Mouse (Mus musculus): ENCODE results near the gene Angptl8.

The Angptl8 gene

GRCm38 (mm10) chr9:21816716-21817305, 18.5 kb upstream of the Angptl8 start:
- DNase-seq (ENCODE audit: low read depth, low spot score), result no peak

GRCm38 (mm10) chr9:21818125-21818524, 17.2 kb upstream of the Angptl8 start:
- peak; percentile 37 for DNase-seq (ENCODE audit: low read depth, low spot score)

- DNase-seq (ENCODE audit: low read depth, low spot score), result no peak
These were observed 16.7 kb upstream of the Angptl8 start for GRCm38 (mm10) chr9:21818561-21818960.

GRCm38 (mm10) chr9:21819181-21819729, 16.1 kb upstream of the Angptl8 start:
- DNase-seq (ENCODE audit: low read depth, low spot score), result no peak

- DNase-seq (ENCODE audit: low read depth, low spot score), result no peak
These were observed 15.1 kb upstream of the Angptl8 start for GRCm38 (mm10) chr9:21820183-21820582.

GRCm38 (mm10) chr9:21822686-21823085, 12.6 kb upstream of the Angptl8 start:
- no peak for DNase-seq (ENCODE audit: low read depth, low spot score)

- peak; percentile 70 for DNase-seq (ENCODE audit: low read depth, low spot score)
These were observed 11.4 kb upstream of the Angptl8 start for GRCm38 (mm10) chr9:21823957-21824356.

GRCm38 (mm10) chr9:21824366-21824765, 10.9 kb upstream of the Angptl8 start:
- peak; percentile 60 for DNase-seq (ENCODE audit: low read depth, low spot score)

- no peak for DNase-seq (ENCODE audit: low read depth, low spot score)
These were observed 5.4 kb upstream of the Angptl8 start for GRCm38 (mm10) chr9:21829834-21830460.

GRCm38 (mm10) chr9:21830461-21830850, 4.9 kb upstream of the Angptl8 start:
- no peak for DNase-seq (ENCODE audit: low read depth, low spot score)

GRCm38 (mm10) chr9:21830936-21831335, 4.4 kb upstream of the Angptl8 start:
- no peak for DNase-seq (ENCODE audit: low read depth, low spot score)

GRCm38 (mm10) chr9:21831558-21832240, 3.6 kb upstream of the Angptl8 start:
- no peak for DNase-seq (ENCODE audit: low read depth, low spot score)

- DNase-seq (ENCODE audit: low read depth, low spot score), result no peak
These were observed 2.4 kb downstream of the Angptl8 start for GRCm38 (mm10) chr9:21837690-21838089.

- peak; percentile 70 for DNase-seq (ENCODE audit: low read depth, low spot score)
These were observed 4.9 kb downstream of the Angptl8 start for GRCm38 (mm10) chr9:21840115-21840787.

GRCm38 (mm10) chr9:21841340-21841739, 6.0 kb downstream of the Angptl8 start:
- no peak for DNase-seq (ENCODE audit: low read depth, low spot score)

GRCm38 (mm10) chr9:21842391-21842790, 7.1 kb downstream of the Angptl8 start:
- DNase-seq (ENCODE audit: low read depth, low spot score), result no peak

- DNase-seq (ENCODE audit: low read depth, low spot score), result no peak
These were observed 7.8 kb downstream of the Angptl8 start for GRCm38 (mm10) chr9:21843086-21843485.

GRCm38 (mm10) chr9:21845381-21846080, 10.2 kb downstream of the Angptl8 start:
- peak; percentile 70 for DNase-seq (ENCODE audit: low read depth, low spot score)

- DNase-seq (ENCODE audit: low read depth, low spot score), result peak; percentile 69
These were observed 11.5 kb downstream of the Angptl8 start for GRCm38 (mm10) chr9:21846755-21847341.

- DNase-seq (ENCODE audit: low read depth, low spot score), result no peak
These were observed 12.1 kb downstream of the Angptl8 start for GRCm38 (mm10) chr9:21847425-21847824.

- DNase-seq (ENCODE audit: low read depth, low spot score), result peak; percentile 75
These were observed 12.6 kb downstream of the Angptl8 start for GRCm38 (mm10) chr9:21847926-21848325.
